Mouse (Mus musculus) stomach, postnatal 0 days (tissue): ENCODE results near the gene Bmp10. TPM values are rescaled to one million over a fixed set of nuclear protein-coding genes. Genes with fewer than 3 reads are reported as not detected.
A peak's percentile ranks its signal among the peaks of the same experiment; 100 is the strongest.

ENCODE experiments used
- ATAC-seq: fragments of 200-750 bp; cut with Nextera tagmentation; 2 replicates; pipeline ENCODE4 v1.8.0; 2017; ENCODE audit not compliant: low FRiP score, low TSS enrichment
- DNase-seq: peaks from one replicate; pipeline ENCODE4 v3.0.0-alpha.2; 2016; ENCODE audit warnings: low spot score
- H3K27ac ChIP-seq: fragments of 300-500 bp; sonication (generic); replicated peaks from 2 replicates; pipeline ENCODE4 v1.5.1; 2014; ENCODE audit warnings: mild to moderate bottlenecking, control low read depth
- H3K27me3 ChIP-seq: fragments of 300-500 bp; sonication (generic); 2 replicates; pipeline ENCODE4 v1.6.1; 2014; ENCODE audit warnings: low read length; ENCODE audit not compliant: control insufficient read depth, insufficient read depth
- H3K36me3 ChIP-seq: fragments of 300-500 bp; sonication (generic); 2 replicates; pipeline ENCODE4 v1.6.1; 2014; ENCODE audit warnings: low read length, mixed read lengths; ENCODE audit not compliant: control insufficient read depth, insufficient read depth
- H3K4me1 ChIP-seq: fragments of 300-500 bp; sonication (generic); replicated peaks from 2 replicates; pipeline ENCODE4 v1.6.1; 2014; ENCODE audit warnings: antibody characterized with exemption; ENCODE audit not compliant: control insufficient read depth, insufficient read depth
- H3K4me2 ChIP-seq: fragments of 300-500 bp; sonication (generic); replicated peaks from 2 replicates; pipeline ENCODE4 v1.6.1; 2014; ENCODE audit warnings: low read depth, mild to moderate bottlenecking, control low read depth, moderate library complexity
- H3K4me3 ChIP-seq: fragments of 300-500 bp; sonication (generic); 2 replicates; pipeline ENCODE4 v1.5.1; 2014; ENCODE audit warnings: low read depth, low read length, control low read depth
- H3K9ac ChIP-seq: fragments of 300-500 bp; sonication (generic); 2 replicates; pipeline ENCODE4 v1.6.1; 2014; ENCODE audit warnings: mild to moderate bottlenecking, low read length, control low read depth, mixed read lengths
- H3K9me3 ChIP-seq: fragments of 300-500 bp; sonication (generic); 2 replicates; pipeline ENCODE4 v1.6.1; 2016; ENCODE audit warnings: low read length; ENCODE audit not compliant: control insufficient read depth
- CTCF ChIP-seq: IDR thresholded peaks from 2 replicates; pipeline ENCODE4 v1.5.1; 2016; ENCODE audit warnings: antibody characterized with exemption, low read depth, mild to moderate bottlenecking, moderate library complexity
- EP300 ChIP-seq: optimal IDR thresholded peaks from 2 replicates; pipeline ENCODE3; 2016; ENCODE audit warnings: antibody characterized with exemption
- WGBS: fragments of 180-500 bp; shearing (Covaris S2); extraction: QIAGEN DNeasy Blood & Tissue Kit; methylation state at CpG from one replicate; pipeline ENCODE4 v1.1.7; 2014; 5-methylcytosine and 5-hydroxymethylcytosine counted together
- polyA plus RNA-seq: library from polyadenylated mRNA; unstranded; fragments of >200 nt; fragmentation: Nextera tagmentation; extraction: Ambion mirVana; gene quantifications from 2 replicates; pipeline ENCODE4 v1.2.1, GENCODE M21; 2015

Gene Bmp10
- polyA plus RNA-seq, 1 experiment from 2014 or later: not detected

DNA sequence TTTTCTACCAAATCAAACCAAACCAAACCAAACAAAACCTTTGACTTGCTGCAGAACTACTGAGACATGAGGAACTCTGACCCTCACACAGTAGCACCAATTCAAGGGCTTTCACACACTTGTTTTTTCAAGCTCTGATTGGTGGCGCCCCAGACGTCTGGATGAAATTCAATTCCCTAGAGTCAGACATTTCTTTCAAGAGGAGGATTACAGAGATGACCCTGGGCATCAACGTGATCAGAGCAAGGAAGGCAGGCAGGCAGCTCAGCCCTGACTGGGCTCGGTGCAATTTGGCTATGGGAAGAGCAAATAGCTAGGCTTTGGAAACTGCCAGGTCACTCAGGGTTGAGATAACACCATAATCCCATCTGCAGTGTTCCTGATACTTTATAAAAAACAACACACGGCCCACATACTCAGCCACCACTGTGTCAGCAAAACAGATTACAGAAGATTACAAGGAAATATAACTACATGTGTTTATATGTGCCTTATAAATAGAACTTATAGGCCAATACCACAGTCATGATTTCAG lies 39.3 kb upstream of the Bmp10 start:
- ATAC-seq: no peak
- H3K27ac ChIP-seq: no peak overlapping the region

DNA sequence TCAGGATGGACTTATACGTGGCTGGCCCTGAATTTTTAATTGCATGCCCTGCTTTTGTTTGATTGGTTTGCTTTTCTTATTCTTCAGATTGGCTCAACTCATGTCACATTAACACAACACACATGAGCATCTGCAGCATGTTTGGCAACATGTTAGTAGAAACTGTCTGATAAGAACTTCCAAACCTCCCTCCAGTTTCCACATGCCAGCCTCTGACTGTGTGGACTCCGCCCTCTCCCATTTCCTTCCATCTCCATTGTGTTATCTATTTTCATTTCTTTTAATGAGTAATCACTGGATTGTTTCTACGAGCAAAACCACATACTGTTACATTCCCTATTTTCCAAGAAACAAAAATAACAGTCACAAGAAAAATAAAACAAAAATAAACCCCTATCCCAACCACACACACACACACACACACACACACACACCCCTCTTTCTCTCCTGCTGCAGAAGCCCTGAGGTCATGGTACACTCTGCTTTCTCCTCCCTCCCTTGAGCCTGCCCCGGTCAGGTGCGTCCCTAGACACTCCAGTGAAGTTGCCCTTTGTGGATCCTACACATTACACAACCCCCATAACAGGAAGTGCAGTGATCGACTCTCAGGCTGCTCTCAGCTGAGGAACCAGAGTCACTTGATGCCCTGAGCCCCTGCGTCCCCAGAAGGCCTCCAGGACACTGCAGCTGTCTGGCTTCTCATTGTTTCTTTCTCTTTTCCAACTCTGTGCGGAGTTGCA lies 35.2 kb upstream of the Bmp10 start:
- Histone ChIP-seq H3K4me2 (no peak overlapping the region), H3K4me3 (no peak overlapping the region), H3K4me1 (no peaks in the 10 kb centered on the region), H3K27me3 (no peaks in the 10 kb centered on the region), H3K9ac (no peak overlapping the region), H3K27ac (no peak overlapping the region), H3K9me3 (no peaks in the 10 kb centered on the region), H3K36me3 (no peaks in the 10 kb centered on the region)
- DNase-seq: peak; percentile 10
- no peak for ATAC-seq
- TF ChIP-seq CTCF (no peak), EP300 (no peak)
- 51% methylated on average over 8 of the region's 8 CpGs for WGBS

More for the DNA sequence above, 39.3 kb upstream of the Bmp10 start:
- Histone ChIP-seq H3K9ac (no peak overlapping the region), H3K36me3 (no peaks in the 10 kb centered on the region), H3K4me2 (no peak overlapping the region), H3K4me3 (no peak overlapping the region), H3K9me3 (no peaks in the 10 kb centered on the region), H3K27me3 (no peaks in the 10 kb centered on the region), H3K4me1 (no peaks in the 10 kb centered on the region)
- TF ChIP-seq CTCF: no peak
- no peak for TF ChIP-seq EP300
- no peak for DNase-seq
- WGBS: 20% methylated on average over 5 of the region's 5 CpGs

DNA sequence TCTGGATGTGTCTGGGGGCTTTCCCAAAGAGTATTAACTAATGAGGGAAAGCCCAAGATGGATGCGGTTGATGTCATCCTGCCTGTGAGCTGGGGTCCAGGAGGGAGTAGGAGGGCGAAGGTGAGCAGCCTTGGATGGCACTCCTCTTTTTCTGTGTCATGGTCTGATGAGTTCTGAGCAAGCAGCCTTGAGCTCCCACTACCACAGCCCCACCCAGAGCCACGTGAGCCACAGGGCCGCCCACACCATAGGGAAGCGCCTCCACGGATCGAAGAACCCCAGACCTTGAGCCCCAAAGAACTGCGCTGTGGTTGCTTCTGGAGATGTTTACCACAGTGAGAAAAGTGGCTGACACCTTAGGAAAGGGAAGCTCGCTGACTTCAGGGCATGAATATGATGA lies 34.0 kb upstream of the Bmp10 start:
- DNase-seq (no peak), ATAC-seq (no peak)
- H3K4me3 ChIP-seq: no peak overlapping the region
- no peaks in the 10 kb centered on the region for H3K36me3 ChIP-seq
- no peak overlapping the region for H3K9ac ChIP-seq
- H3K27ac ChIP-seq: no peak overlapping the region
- WGBS: 84% methylated on average over 9 of the region's 9 CpGs
- H3K9me3 ChIP-seq: no peaks in the 10 kb centered on the region
- no peaks in the 10 kb centered on the region for H3K27me3 ChIP-seq
- no peak overlapping the region for H3K4me2 ChIP-seq
- no peaks in the 10 kb centered on the region for H3K4me1 ChIP-seq
- TF ChIP-seq EP300: no peak
- TF ChIP-seq CTCF: no peak

GRCm38 (mm10) chr6:87399137-87399536 lies 29.7 kb upstream of the Bmp10 start:
- Histone ChIP-seq H3K36me3 (no peaks in the 10 kb centered on the region), H3K27ac (no peak overlapping the region), H3K4me2 (no peak overlapping the region), H3K9me3 (no peaks in the 10 kb centered on the region), H3K4me1 (no peaks in the 10 kb centered on the region), H3K4me3 (no peak overlapping the region), H3K9ac (no peak overlapping the region), H3K27me3 (no peaks in the 10 kb centered on the region)
- TF ChIP-seq CTCF: peak; percentile 99
- TF ChIP-seq EP300: no peak
- peak; percentile 82 for DNase-seq
- peak; percentile 49 for ATAC-seq
- WGBS: 2% methylated on average over 5 of the region's 5 CpGs

GRCm38 (mm10) chr6:87399886-87400566 lies 28.8 kb upstream of the Bmp10 start:
- H3K4me1 ChIP-seq: no peaks in the 10 kb centered on the region
- H3K9ac ChIP-seq: no peak overlapping the region
- ATAC-seq (no peak), DNase-seq (no peak)
- WGBS: 64% methylated on average over 4 of the region's 4 CpGs
- no peaks in the 10 kb centered on the region for H3K36me3 ChIP-seq
- H3K4me3 ChIP-seq: no peak overlapping the region
- TF ChIP-seq EP300 (no peak), CTCF (no peak)
- no peaks in the 10 kb centered on the region for H3K27me3 ChIP-seq
- H3K4me2 ChIP-seq: no peak overlapping the region
- no peak overlapping the region for H3K27ac ChIP-seq
- no peaks in the 10 kb centered on the region for H3K9me3 ChIP-seq

DNA sequence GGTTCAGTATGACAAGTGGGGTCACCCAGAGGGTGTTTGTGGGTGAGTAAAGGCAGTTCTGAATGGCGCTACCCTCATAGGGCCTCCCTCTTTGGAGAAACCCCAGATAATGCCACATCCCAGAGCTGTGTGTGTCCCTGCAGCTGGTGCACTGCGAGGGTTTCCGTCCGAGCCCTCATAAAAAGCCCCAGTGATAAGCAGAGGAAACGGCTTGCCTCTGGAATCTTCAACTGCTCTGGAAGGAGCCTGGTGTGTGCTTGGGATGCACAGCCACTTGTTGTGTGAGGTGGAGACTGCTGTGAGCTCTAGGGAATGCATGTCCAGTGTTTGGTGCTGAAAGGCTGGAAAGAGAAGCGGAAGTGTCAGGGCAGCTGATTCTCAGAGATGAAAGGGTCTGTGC lies 27.3 kb upstream of the Bmp10 start:
- no peak for TF ChIP-seq EP300
- TF ChIP-seq CTCF: no peak
- Histone ChIP-seq H3K27ac (no peak overlapping the region), H3K4me1 (no peaks in the 10 kb centered on the region), H3K4me2 (no peak overlapping the region), H3K9me3 (no peaks in the 10 kb centered on the region), H3K4me3 (no peak overlapping the region), H3K27me3 (no peaks in the 10 kb centered on the region), H3K36me3 (no peaks in the 10 kb centered on the region), H3K9ac (no peak overlapping the region; the same call in 1 of the 2 replicates)
- ATAC-seq: no peak
- 62% methylated on average over 6 of the region's 6 CpGs for WGBS
- DNase-seq: peak; percentile 10
